Mouse (Mus musculus) neutrophil, adult 65 days (primary cell): ENCODE measurements around the gene Hhipl1. TPM values are rescaled to one million over a fixed set of nuclear protein-coding genes. Genes with fewer than 3 reads are reported as not detected.

Experiments
- total RNA-seq: library from RNA; stranded (reverse); gene quantifications from 2 replicates; pipeline ENCODE4 v1.2.4, GENCODE M21; 2023

Gene Hhipl1
- not detected in 2 replicates for total RNA-seq

GRCm38 (mm10) chr12:108305812-108306794, at the start of gene Hhipl1:
Gene Hhipl1, plus strand, starts transcription at chr12:108306270.

GRCm38 (mm10) chr12:108274661-108275507, 31.2 kb upstream of the Hhipl1 start, which contains the start of gene Ccdc85c:
Gene Ccdc85c, minus strand, starts transcription at chr12:108275425.

GRCm38 (mm10) chr12:108333895-108334445, 27.9 kb downstream of the Hhipl1 start, which contains the start of gene Cyp46a1:
Gene Cyp46a1, plus strand, starts transcription at chr12:108334381.

GRCm38 (mm10) chr12:108370596-108371428, 64.7 kb downstream of the Hhipl1 start, which contains the start of gene Eml1:
Gene Eml1, plus strand, starts transcription at chr12:108370957.

Other genes with a start within 250 kb of the Hhipl1 start
- 45.0 and 59.9 TPM in 2 replicates for gene Setd3, start 127.0 kb upstream of the Hhipl1 start, total RNA-seq
- gene Ccnk, start 126.7 kb upstream of the Hhipl1 start, total RNA-seq, result 93.4 and 119 TPM in 2 replicates
- 0.16 and 0.18 TPM in 2 replicates for gene Ccdc85c, start 30.8 kb upstream of the Hhipl1 start, total RNA-seq
- not detected in 2 replicates for gene Cyp46a1, start 28.1 kb downstream of the Hhipl1 start, total RNA-seq
- gene Eml1, start 64.7 kb downstream of the Hhipl1 start, total RNA-seq, result 1.0 and 2.8 TPM in 2 replicates
- gene Evl, start 248.4 kb downstream of the Hhipl1 start, total RNA-seq, result 27.1 and 30.6 TPM in 2 replicates